Comparison of ENCODE assay signal across 8 mouse cellular contexts in genomic region chr7:119010854-119011529, GRCm38 (mm10). TPM values are rescaled to one million over a fixed set of nuclear protein-coding genes. Genes with fewer than 3 reads are reported as not detected.
DNase-seq lines count a peak whose midpoint lies in the region; ATAC-seq and TF ChIP-seq lines count a peak whose summit lies in the region.

No protein-coding gene starts in this region.

- H3K27ac ChIP-seq in small intestine, adult 2 months (ENCODE audit: insufficient read depth, low read depth, low read length): no peak overlapping the region

- 18% methylated on average over 5 of the region's 5 CpGs for WGBS in small intestine, adult 2 months

- DNase-seq in cerebellum, adult 9-11 months: no peak
- peak; percentile 82 for DNase-seq in R1 (ENCODE audit: low read depth, low spot score)
- DNase-seq in embryo, embryonic 10 days (ENCODE audit: low spot score): peak; percentile 57
- DNase-seq in heart, postnatal 10 days: peak; percentile 61 to 82
- peak; percentile 87 for DNase-seq in layer of hippocampus, adult 11-12 months (ENCODE audit: low spot score)

- peak; percentile 52; the same call in 1 of the 2 replicates for ATAC-seq in cerebellum, adult (ENCODE audit: insufficient number of reproducible peaks, low FRiP score, low TSS enrichment)
- peak; percentile 57; the same call in 1 of the 2 replicates for ATAC-seq in megakaryocyte, adult 5-6 weeks (ENCODE audit: poor library complexity, severe bottlenecking)

- intact Hi-C loops in heart, postnatal 10 days (cut with DNase I): loop anchor here (10.0 kb wide), 1 partner anchor 504 kb away; the partner anchor contains the start of gene Acsm5

- no peak for TF ChIP-seq POLR2A in small intestine, adult 2 months (IDR thresholded peaks at IDR 0.05; ENCODE audit: low read depth, low read length)

- no peaks in the 10 kb centered on the region for H3K27me3 ChIP-seq in small intestine, adult 2 months (ENCODE audit: control insufficient read depth, insufficient read depth, low read length)

- H3K36me3 ChIP-seq in small intestine, adult 2 months (ENCODE audit: control insufficient read depth, insufficient read depth, low read length): no peaks in the 10 kb centered on the region

- no peaks in the 10 kb centered on the region for H3K4me1 ChIP-seq in small intestine, adult 2 months (ENCODE audit: control insufficient read depth, insufficient read depth, insufficient read length, low read length)

- peak; percentile 39; the same call in 1 of the 2 replicates for TF ChIP-seq CTCF in small intestine, adult 2 months (IDR thresholded peaks at IDR 0.05; ENCODE audit: extremely low read depth, insufficient read length, insufficient replicate concordance, low read depth, low read length)

- H3K4me3 ChIP-seq in small intestine, adult 2 months (ENCODE audit: low read depth, low read length): no peak overlapping the region

RNA-seq across cellular contexts. Expression of gene Gprc5b, which starts 16.0 kb away (rescaled TPM):
- 10 to 100 TPM; 20.7 to 22.4 TPM for total RNA-seq in heart, postnatal 10 days (2021)
- 0.04 and 0.32 TPM in 2 replicates for total RNA-seq in megakaryocyte, adult 5-6 weeks (2015)
- 0.12 TPM in 1 of 2 replicates, not detected in the other for total RNA-seq in megakaryocyte, adult 5-6 weeks (2017)
- 3.6 and 3.9 TPM in 2 replicates for polyA plus RNA-seq in small intestine, adult 2 months (2012; rRNA removed)

Comparison
In these comparisons a context has a peak if more than half of its experiments do, and no peak if none do; other contexts are left out.
1. RNA of gene Gprc5b, which starts 16.0 kb away (total RNA-seq): 20.7 to 22.4 TPM in heart, postnatal 10 days; 0.04 to 0.32 TPM in megakaryocyte, adult 5-6 weeks; every median in the first group is over 10 times any median in the second.